Mouse (Mus musculus) thymus, postnatal 36 days (tissue): ENCODE measurements around the gene Tsacc.
A peak's percentile ranks its signal among the peaks of the same experiment; 100 is the strongest.
"Not testable (repeated sequence)": the region's sequence is repeated elsewhere in the genome, so short reads cannot be mapped to it uniquely, and the experiment has no call there.

ENCODE experiments used
- DNase-seq, 2 experiments: peaks; one replicate each; pipeline ENCODE4 v3.0.0; 2022; ENCODE audit warnings: mixed read lengths in 2 of 2

The Tsacc gene

GRCm38 (mm10) chr3:88281141-88281916, 15.5 kb downstream of the Tsacc start:
- not testable (repeated sequence) for DNase-seq

GRCm38 (mm10) chr3:88280035-88280434, 16.8 kb downstream of the Tsacc start:
- DNase-seq, result no peak

GRCm38 (mm10) chr3:88276529-88277143, 20.2 kb downstream of the Tsacc start:
- DNase-seq, result no peak

GRCm38 (mm10) chr3:88276121-88276520, 20.7 kb downstream of the Tsacc start:
- DNase-seq, result no peak

GRCm38 (mm10) chr3:88274002-88274401, 22.8 kb downstream of the Tsacc start:
- no peak for DNase-seq

- DNase-seq, result no peak
These were observed 24.9 kb downstream of the Tsacc start for GRCm38 (mm10) chr3:88271859-88272258.

GRCm38 (mm10) chr3:88271298-88271697, 25.5 kb downstream of the Tsacc start:
- DNase-seq, result not testable (repeated sequence)

- DNase-seq, result no peak
These were observed 27.8 kb downstream of the Tsacc start for GRCm38 (mm10) chr3:88268991-88269390.

GRCm38 (mm10) chr3:88268014-88268413, 28.8 kb downstream of the Tsacc start:
- not testable (repeated sequence) for DNase-seq

GRCm38 (mm10) chr3:88262346-88262745, 34.5 kb downstream of the Tsacc start:
- no peak for DNase-seq

- DNase-seq, result no peak
These were observed 40.4 kb downstream of the Tsacc start for GRCm38 (mm10) chr3:88256382-88256781.

GRCm38 (mm10) chr3:88255950-88256349, 40.8 kb downstream of the Tsacc start:
- no peak for DNase-seq

GRCm38 (mm10) chr3:88254268-88254926, 42.4 kb downstream of the Tsacc start, which contains the start of gene Rhbg:
Rhbg (minus strand) TSS chr3:88254709.
- peak in 1 of 2 experiments; percentile 24 for DNase-seq

GRCm38 (mm10) chr3:88252739-88253138, 44.1 kb downstream of the Tsacc start:
- DNase-seq, result no peak

GRCm38 (mm10) chr3:88248406-88248805, 48.4 kb downstream of the Tsacc start:
- DNase-seq, result no peak

GRCm38 (mm10) chr3:88247666-88248065, 49.1 kb downstream of the Tsacc start:
- DNase-seq, result no peak

GRCm38 (mm10) chr3:88245811-88246210, 51.0 kb downstream of the Tsacc start:
- DNase-seq, result peak; percentile 69 to 74

- DNase-seq, result peak; percentile 50 to 52
These were observed 52.7 kb downstream of the Tsacc start for GRCm38 (mm10) chr3:88244071-88244470.

GRCm38 (mm10) chr3:88242531-88242930, 54.3 kb downstream of the Tsacc start:
- peak; percentile 53 to 62 for DNase-seq

GRCm38 (mm10) chr3:88241045-88241786, 55.6 kb downstream of the Tsacc start:
- DNase-seq, result no peak

GRCm38 (mm10) chr3:88239446-88239845, 57.4 kb downstream of the Tsacc start:
- DNase-seq, result no peak

GRCm38 (mm10) chr3:88238866-88239391, 57.9 kb downstream of the Tsacc start:
- DNase-seq, result no peak
